Comparison of ENCODE assay signal across 8 mouse cellular contexts in genomic region chr8:95351461-95351860, GRCm38 (mm10). TPM values are rescaled to one million over a fixed set of nuclear protein-coding genes. Genes with fewer than 3 reads are reported as not detected.
DNase-seq lines count a peak whose midpoint lies in the region; ATAC-seq and TF ChIP-seq lines count a peak whose summit lies in the region.

No protein-coding gene starts in this region.

- TF ChIP-seq CTCF in liver, postnatal 0 days (IDR thresholded peaks at IDR 0.05; ENCODE audit: low read depth), result peak; percentile 31; the same call in 1 of the 2 replicates

- DNase-seq in right cerebral cortex, adult 18-20 months, result peak; percentile 38
- DNase-seq in right cerebral cortex, postnatal 25 days, result no peak
- peak; percentile 50 to 57 for DNase-seq in heart, postnatal 10 days
- no peak for DNase-seq in liver, postnatal 0 days
- no peak for DNase-seq in adrenal gland, adult (ENCODE audit: inconsistent age in 2 of 2, low spot score in 1 of 2)
- DNase-seq in right cerebral cortex, postnatal 36 days (ENCODE audit: low spot score in 2 of 2), result no peak
- DNase-seq in frontal cortex, postnatal 25 days (ENCODE audit: low spot score in 2 of 2), result no peak

- ATAC-seq in liver, postnatal 0 days, result no peak
- ATAC-seq in stomach, embryonic 16.5 days (ENCODE audit: insufficient read depth, low FRiP score), result peak; percentile 45; the same call in 1 of the 2 replicates

- H3K9me3 ChIP-seq in liver, postnatal 0 days (ENCODE audit: low read length), result no peaks in the 10 kb centered on the region
- no peaks in the 10 kb centered on the region for H3K9me3 ChIP-seq in stomach, embryonic 16.5 days (replicated peaks; ENCODE audit: control insufficient read depth, low read length)

- peak overlapping the region; percentile 57; the same call in 1 of the 2 replicates for H3K4me3 ChIP-seq in liver, postnatal 0 days (ENCODE audit: low read depth, low read length)
- peak overlapping the region; percentile 88 for H3K4me3 ChIP-seq in stomach, embryonic 16.5 days (replicated peaks; ENCODE audit: low read length)

- intact Hi-C loops in heart, postnatal 10 days (cut with DNase I), result loop anchor here (5.0 kb wide), 1 partner anchor 41 kb away; no protein-coding TSS in a partner anchor

- WGBS in liver, postnatal 0 days (ENCODE audit: insufficient replicate concordance), result 5% methylated on average over 15 of the region's 15 CpGs
- WGBS in stomach, embryonic 16.5 days, result 4% methylated on average over 15 of the region's 15 CpGs

- TF ChIP-seq EP300 in liver, postnatal 0 days (IDR thresholded peaks at IDR 0.05; ENCODE audit: low read depth), result no peak

- peaks cover 39% of the 10 kb centered on the region for H3K27me3 ChIP-seq in liver, postnatal 0 days (ENCODE audit: insufficient read depth, low read length)
- H3K27me3 ChIP-seq in stomach, embryonic 16.5 days (ENCODE audit: control insufficient read depth, insufficient read depth, low read length), result 0 out of 2 replicates have a peak, but pooled peaks cover 3% of the 10 kb centered on the region

- H3K4me2 ChIP-seq in liver, postnatal 0 days (ENCODE audit: low read depth, low read length), result peak overlapping the region; percentile 85
- H3K4me2 ChIP-seq in stomach, embryonic 16.5 days (ENCODE audit: low read depth, low read length), result peak overlapping the region; percentile 93

- no peaks in the 10 kb centered on the region for H3K36me3 ChIP-seq in liver, postnatal 0 days (replicated peaks; ENCODE audit: insufficient read depth, low read length)
- H3K36me3 ChIP-seq in stomach, embryonic 16.5 days (ENCODE audit: control insufficient read depth, insufficient read depth, low read length), result no peaks in the 10 kb centered on the region

- H3K4me1 ChIP-seq in liver, postnatal 0 days (ENCODE audit: insufficient read depth), result peaks cover 11% of the 10 kb centered on the region
- H3K4me1 ChIP-seq in stomach, embryonic 16.5 days (ENCODE audit: control insufficient read depth, insufficient read depth, low read length), result peaks cover 23% of the 10 kb centered on the region

- H3K27ac ChIP-seq in liver, postnatal 0 days (ENCODE audit: low read depth), result no peak overlapping the region
- peak overlapping the region; percentile 93 for H3K27ac ChIP-seq in stomach, embryonic 16.5 days (ENCODE audit: low read length)

- H3K9ac ChIP-seq in liver, postnatal 0 days (replicated peaks), result no peak overlapping the region
- peak overlapping the region; percentile 86; the same call in 1 of the 2 replicates for H3K9ac ChIP-seq in stomach, embryonic 16.5 days (ENCODE audit: low read length)

RNA-seq across cellular contexts. Expression of gene Mmp15, which starts 0.6 kb away (rescaled TPM):
- total RNA-seq in heart, postnatal 10 days (2021), result 100 to 1,000 TPM; 113 to 155 TPM
- 0.66 and 0.76 TPM in 2 replicates for polyA plus RNA-seq in liver, postnatal 0 days (2015; fragmentation: Nextera tagmentation; extraction: Ambion mirVana)
- polyA plus RNA-seq in stomach, embryonic 16.5 days (2015; fragmentation: Nextera tagmentation; extraction: Ambion mirVana), result 13.4 and 15.3 TPM in 2 replicates

RNA-seq across cellular contexts. Expression of gene Usb1, which starts 19.4 kb away (rescaled TPM):
- total RNA-seq in heart, postnatal 10 days (2021), result 10 to 100 TPM; 17.2 to 23.9 TPM
- polyA plus RNA-seq in liver, postnatal 0 days (2015; fragmentation: Nextera tagmentation; extraction: Ambion mirVana), result 10.9 and 12.0 TPM in 2 replicates
- 38.7 and 42.0 TPM in 2 replicates for polyA plus RNA-seq in stomach, embryonic 16.5 days (2015; fragmentation: Nextera tagmentation; extraction: Ambion mirVana)

RNA-seq across cellular contexts. Expression of gene Zfp319, which starts 19.7 kb away (rescaled TPM):
- 10 to 100 TPM; 12.2 to 13.9 TPM for total RNA-seq in heart, postnatal 10 days (2021)
- 0.94 and 0.97 TPM in 2 replicates for polyA plus RNA-seq in liver, postnatal 0 days (2015; fragmentation: Nextera tagmentation; extraction: Ambion mirVana)
- 6.5 and 7.0 TPM in 2 replicates for polyA plus RNA-seq in stomach, embryonic 16.5 days (2015; fragmentation: Nextera tagmentation; extraction: Ambion mirVana)

RNA-seq across cellular contexts. Expression of gene Tepp, which starts 41.1 kb away (rescaled TPM):
- not detected for total RNA-seq in heart, postnatal 10 days (2021)
- polyA plus RNA-seq in liver, postnatal 0 days (2015; fragmentation: Nextera tagmentation; extraction: Ambion mirVana), result not detected in 2 replicates
- not detected in 2 replicates for polyA plus RNA-seq in stomach, embryonic 16.5 days (2015; fragmentation: Nextera tagmentation; extraction: Ambion mirVana)

RNA-seq across cellular contexts. Expression of gene Cngb1, which starts 45.1 kb away (rescaled TPM):
- total RNA-seq in heart, postnatal 10 days (2021), result 1 to 10 TPM; 1.5 to 3.2 TPM
- polyA plus RNA-seq in liver, postnatal 0 days (2015; fragmentation: Nextera tagmentation; extraction: Ambion mirVana), result 0.08 and 0.29 TPM in 2 replicates
- polyA plus RNA-seq in stomach, embryonic 16.5 days (2015; fragmentation: Nextera tagmentation; extraction: Ambion mirVana), result 0.28 and 0.81 TPM in 2 replicates

Comparison
In these comparisons a context has a peak if more than half of its experiments do, and no peak if none do; other contexts are left out.
1. DNase-seq: peak in right cerebral cortex, adult 18-20 months (single experiment) and heart, postnatal 10 days (2 of 2); none in right cerebral cortex, postnatal 25 days (single experiment), liver, postnatal 0 days (single experiment), adrenal gland, adult (0 of 2), right cerebral cortex, postnatal 36 days (0 of 2) and frontal cortex, postnatal 25 days (0 of 2).